ENCODE assay signal across 8 mouse cellular contexts in the genomic region with DNA sequence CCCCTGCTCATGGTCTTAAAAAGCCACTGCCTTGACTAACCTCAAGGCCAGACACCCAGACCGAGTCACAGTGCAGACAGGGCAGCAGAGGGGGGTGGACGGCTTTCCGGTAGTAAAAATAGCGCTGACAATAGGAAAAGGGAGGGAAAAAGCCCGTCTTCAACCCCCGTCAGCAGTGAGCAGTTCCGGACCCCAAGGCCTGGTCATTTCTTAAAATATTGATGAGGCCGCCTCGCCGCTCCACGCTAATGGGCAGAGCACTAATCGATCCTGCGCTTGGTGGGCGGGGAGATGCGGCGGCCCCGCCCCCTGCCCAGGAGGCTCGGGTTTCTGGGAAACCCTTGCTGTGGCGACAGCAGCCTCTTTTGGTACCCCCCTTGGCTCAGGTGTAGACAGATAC. TPM values are rescaled to one million over a fixed set of nuclear protein-coding genes. Genes with fewer than 3 reads are reported as not detected.
DNase-seq lines count a peak whose midpoint lies in the region; ATAC-seq lines count a peak whose summit lies in the region.

No protein-coding gene starts in this region.

- DNase-seq in heart, postnatal 14 days, result no peak
- DNase-seq in embryonic facial prominence, embryonic 10.5 days (ENCODE audit: low spot score), result peak; percentile 47
- DNase-seq in kidney, adult 9 months, result peak; percentile 17
- DNase-seq in spleen, postnatal 4 days (ENCODE audit: low spot score in 2 of 2), result no peak
- no peak for DNase-seq in layer of hippocampus, postnatal 25 days (ENCODE audit: extremely low spot score in 1 of 2, low spot score in 1 of 2)

- ATAC-seq in heart, embryonic 11.5 days (replicated peaks; ENCODE audit: insufficient number of reproducible peaks, low FRiP score, low TSS enrichment), result no peak
- 0 out of 2 replicates have a peak, but pooled peaks have one; percentile 12 for ATAC-seq in midbrain, embryonic 13.5 days
- no peak for ATAC-seq in frontal cortex, adult (ENCODE audit: low TSS enrichment)

- H3K4me1 ChIP-seq in heart, embryonic 11.5 days (ENCODE audit: control insufficient read depth, insufficient read depth, low read length), result peaks cover 5% of the 10 kb centered on the region
- H3K4me1 ChIP-seq in embryonic facial prominence, embryonic 10.5 days, result peaks cover 53% of the 10 kb centered on the region
- H3K4me1 ChIP-seq in midbrain, embryonic 13.5 days (replicated peaks), result peaks cover 55% of the 10 kb centered on the region

- intact Hi-C loops in heart, postnatal 14 days (cut with DNase I), result no loop called here

- peak overlapping the region; percentile 69 for H3K4me2 ChIP-seq in heart, embryonic 11.5 days
- peak overlapping the region; percentile 59 for H3K4me2 ChIP-seq in midbrain, embryonic 13.5 days (replicated peaks)

- no peak overlapping the region for H3K27ac ChIP-seq in heart, embryonic 11.5 days (ENCODE audit: low read depth, low read length)
- no peak overlapping the region; the same call in 1 of the 2 replicates for H3K27ac ChIP-seq in embryonic facial prominence, embryonic 10.5 days (replicated peaks)
- H3K27ac ChIP-seq in midbrain, embryonic 13.5 days, result no peak overlapping the region

- H3K27me3 ChIP-seq in heart, embryonic 11.5 days (ENCODE audit: control insufficient read depth, insufficient read depth, low read length), result peaks cover 53% of the 10 kb centered on the region
- H3K27me3 ChIP-seq in embryonic facial prominence, embryonic 10.5 days (replicated peaks; ENCODE audit: low read depth, poor library complexity, severe bottlenecking), result peaks cover 19% of the 10 kb centered on the region
- no peaks in the 10 kb centered on the region for H3K27me3 ChIP-seq in midbrain, embryonic 13.5 days

- 0% methylated on average over 19 of the region's 19 CpGs for WGBS in heart, embryonic 11.5 days (ENCODE audit: insufficient replicate concordance)
- WGBS in embryonic facial prominence, embryonic 10.5 days, result 1% methylated on average over 19 of the region's 19 CpGs
- under 1% methylated on average over 19 of the region's 19 CpGs for WGBS in midbrain, embryonic 13.5 days

- H3K9ac ChIP-seq in heart, embryonic 11.5 days (ENCODE audit: low read depth, low read length), result peak overlapping the region; percentile 40; the same call in 1 of the 2 replicates
- peak overlapping the region; percentile 55 for H3K9ac ChIP-seq in midbrain, embryonic 13.5 days (replicated peaks)

- H3K36me3 ChIP-seq in heart, embryonic 11.5 days (ENCODE audit: control insufficient read depth, insufficient read depth, low read length), result no peaks in the 10 kb centered on the region
- peaks cover 11% of the 10 kb centered on the region; the same call in 1 of the 2 replicates for H3K36me3 ChIP-seq in embryonic facial prominence, embryonic 10.5 days (replicated peaks)
- H3K36me3 ChIP-seq in midbrain, embryonic 13.5 days, result no peaks in the 10 kb centered on the region

- H3K9me3 ChIP-seq in heart, embryonic 11.5 days (replicated peaks; ENCODE audit: control insufficient read depth, low read length), result no peaks in the 10 kb centered on the region
- no peaks in the 10 kb centered on the region for H3K9me3 ChIP-seq in embryonic facial prominence, embryonic 10.5 days
- H3K9me3 ChIP-seq in midbrain, embryonic 13.5 days, result no peaks in the 10 kb centered on the region

- peak overlapping the region; percentile 34 for H3K4me3 ChIP-seq in heart, embryonic 11.5 days (ENCODE audit: low read depth, low read length)
- peak overlapping the region; percentile 53 for H3K4me3 ChIP-seq in embryonic facial prominence, embryonic 10.5 days
- peak overlapping the region; percentile 34 for H3K4me3 ChIP-seq in midbrain, embryonic 13.5 days (replicated peaks)

RNA-seq across cellular contexts. Expression of gene Sh2b2, which starts 8.7 kb away (rescaled TPM):
- polyA plus RNA-seq in heart, embryonic 11.5 days (2014; fragmentation: Nextera tagmentation; extraction: Ambion mirVana), result 0.72 and 1.2 TPM in 2 replicates
- 1 to 10 TPM; 1.6 TPM for total RNA-seq in heart, postnatal 14 days (2021)
- 14.1 and 17.0 TPM in 2 replicates for polyA plus RNA-seq in embryonic facial prominence, embryonic 10.5 days (2016; fragmentation: Nextera tagmentation; extraction: Ambion mirVana)
- polyA plus RNA-seq in midbrain, embryonic 13.5 days (2015; fragmentation: Nextera tagmentation; extraction: Ambion mirVana), result 20.3 and 25.6 TPM in 2 replicates
- total RNA-seq in layer of hippocampus, postnatal 25 days (2021), result 1 to 10 TPM; 5.7 to 6.4 TPM

RNA-seq across cellular contexts. Expression of gene Prkrip1, which starts 38.8 kb away (rescaled TPM):
- 50.3 and 52.6 TPM in 2 replicates for polyA plus RNA-seq in heart, embryonic 11.5 days (2014; fragmentation: Nextera tagmentation; extraction: Ambion mirVana)
- 10 to 100 TPM; 20.3 to 21.7 TPM for total RNA-seq in heart, postnatal 14 days (2021)
- polyA plus RNA-seq in embryonic facial prominence, embryonic 10.5 days (2016; fragmentation: Nextera tagmentation; extraction: Ambion mirVana), result 68.6 and 76.8 TPM in 2 replicates
- polyA plus RNA-seq in midbrain, embryonic 13.5 days (2015; fragmentation: Nextera tagmentation; extraction: Ambion mirVana), result 68.4 and 70.2 TPM in 2 replicates
- 10 to 100 TPM; 32.8 to 42.6 TPM for total RNA-seq in layer of hippocampus, postnatal 25 days (2021)

Comparison
In these comparisons a context has a peak if more than half of its experiments do, and no peak if none do; other contexts are left out.
1. DNase-seq: peak in embryonic facial prominence, embryonic 10.5 days (single experiment) and kidney, adult 9 months (single experiment); none in heart, postnatal 14 days (0 of 2), spleen, postnatal 4 days (0 of 2) and layer of hippocampus, postnatal 25 days (0 of 2).
2. Peak in every context shown above with its lines, with median percentiles within 50 percentile points of each other: H3K4me3 ChIP-seq.